Comparison of ENCODE assay signal across 10 mouse cellular contexts in genomic region chr5:64158501-64158900, GRCm38 (mm10). TPM values are rescaled to one million over a fixed set of nuclear protein-coding genes. Genes with fewer than 3 reads are reported as not detected.
DNase-seq lines count a peak whose midpoint lies in the region; ATAC-seq lines count a peak whose summit lies in the region.
"Had no signal": no experiment of that assay in that cellular context is flagged by ENCODE, and none has a peak within 500 bp of the region (broad histone marks: within the 10 kb centered on the region; RNA-seq: fewer than 3 reads in every experiment).

No protein-coding gene starts in this region.

- no peaks in the 10 kb centered on the region for H3K36me3 ChIP-seq in liver, embryonic 15.5 days (replicated peaks)

- peak overlapping the region; percentile 99 for H3K4me2 ChIP-seq in liver, embryonic 15.5 days

- DNase-seq in heart, adult 11 months: peak; percentile 27
- DNase-seq in heart, adult 8-10 months (ENCODE audit: low spot score): no peak
- DNase-seq in thymus, postnatal 25 days: peak; percentile 5
- no peak for DNase-seq in thymus, adult 18-20 months
- no peak for DNase-seq in embryo, embryonic 11 days
- DNase-seq in cerebellum, postnatal 36 days: no peak
- no peak for DNase-seq in T-cell, adult 2 months (ENCODE audit: low spot score)
- DNase-seq: kidney, adult 8-10 months; lung, adult 18-20 months had no signal

- H3K9ac ChIP-seq in liver, embryonic 15.5 days: no peak overlapping the region

- no peak overlapping the region for H3K27ac ChIP-seq in liver, embryonic 15.5 days (replicated peaks)

- no peak overlapping the region for H3K4me3 ChIP-seq in liver, embryonic 15.5 days (replicated peaks)

- H3K9me3 ChIP-seq in liver, embryonic 15.5 days (replicated peaks): no peaks in the 10 kb centered on the region

- 23% methylated on average over 4 of the region's 4 CpGs for WGBS in liver, embryonic 15.5 days (ENCODE audit: insufficient replicate concordance)

- peaks cover 18% of the 10 kb centered on the region for H3K27me3 ChIP-seq in liver, embryonic 15.5 days

- peaks cover 69% of the 10 kb centered on the region for H3K4me1 ChIP-seq in liver, embryonic 15.5 days (replicated peaks)

- ATAC-seq in liver, embryonic 15.5 days (ENCODE audit: insufficient read depth): no peak

RNA-seq across cellular contexts. Expression of gene Tbc1d1, which starts 2.4 kb away (rescaled TPM):
- 10 to 100 TPM; 11.1 to 15.7 (median 13.5) TPM for total RNA-seq in heart, adult 8-10 months (2022)
- polyA plus RNA-seq in liver, embryonic 15.5 days (2015; fragmentation: Nextera tagmentation; extraction: Ambion mirVana): 5.7 and 6.3 TPM in 2 replicates

Comparison
In these comparisons a context has a peak if more than half of its experiments do, and no peak if none do; other contexts are left out.
1. DNase-seq: peak in heart, adult 11 months (single experiment) and thymus, postnatal 25 days (single experiment); none in heart, adult 8-10 months (single experiment), thymus, adult 18-20 months (0 of 2), embryo, embryonic 11 days (single experiment), cerebellum, postnatal 36 days (0 of 2) and T-cell, adult 2 months (single experiment).